Mouse (Mus musculus) ovary, adult 18-20 months (tissue): Measurements from ENCODE around the gene Zswim4.
A peak's percentile ranks its signal among the peaks of the same experiment; 100 is the strongest.
"Not testable (repeated sequence)": the region's sequence is repeated elsewhere in the genome, so short reads cannot be mapped to it uniquely, and the experiment has no call there.

ENCODE experiments used
- DNase-seq: peaks from one replicate; pipeline ENCODE4 v3.0.0; 2022; ENCODE audit warnings: low spot score, mixed read lengths

Gene Zswim4

GRCm38 (mm10) chr8:84236998-84237473, at the start of gene Zswim4:
Gene Zswim4, minus strand, starts transcription at chr8:84237055.
- DNase-seq = peak; percentile 98

GRCm38 (mm10) chr8:84285665-84286064, 48.8 kb upstream of the Zswim4 start:
- DNase-seq = not testable (repeated sequence)

- DNase-seq = no peak
These were observed 47.8 kb upstream of the Zswim4 start for GRCm38 (mm10) chr8:84284608-84285063.

GRCm38 (mm10) chr8:84280777-84281176, 43.9 kb upstream of the Zswim4 start:
- no peak for DNase-seq

GRCm38 (mm10) chr8:84276447-84276846, 39.6 kb upstream of the Zswim4 start:
- DNase-seq = no peak

GRCm38 (mm10) chr8:84273968-84274367, 37.1 kb upstream of the Zswim4 start:
- DNase-seq = no peak

GRCm38 (mm10) chr8:84272302-84272701, 35.4 kb upstream of the Zswim4 start:
- no peak for DNase-seq

- peak; percentile 100 for DNase-seq
These were observed 33.3 kb upstream of the Zswim4 start, which contains the start of gene Ccdc130 for GRCm38 (mm10) chr8:84269950-84270773. Gene Ccdc130, minus strand, starts transcription at chr8:84270380.

- DNase-seq = no peak
These were observed 24.2 kb upstream of the Zswim4 start for GRCm38 (mm10) chr8:84261098-84261497.

- DNase-seq = peak; percentile 79
These were observed 20.2 kb upstream of the Zswim4 start, which contains the start of gene Mri1 for GRCm38 (mm10) chr8:84256822-84257610. Gene Mri1, minus strand, starts transcription at chr8:84257326.

- no peak for DNase-seq
These were observed 19.6 kb upstream of the Zswim4 start for GRCm38 (mm10) chr8:84256458-84256821.

- no peak for DNase-seq
These were observed 19.0 kb upstream of the Zswim4 start for GRCm38 (mm10) chr8:84255858-84256257.

- peak; percentile 79 for DNase-seq
These were observed 12.7 kb upstream of the Zswim4 start, which contains the start of gene D8Ertd738e for GRCm38 (mm10) chr8:84249257-84250170. Gene D8Ertd738e, minus strand, starts transcription at chr8:84249719.

- DNase-seq = no peak
These were observed 5.0 kb upstream of the Zswim4 start for GRCm38 (mm10) chr8:84241821-84242220.

GRCm38 (mm10) chr8:84241167-84241566, 4.3 kb upstream of the Zswim4 start:
- DNase-seq = no peak

GRCm38 (mm10) chr8:84237542-84238229, 831 bp upstream of the Zswim4 start:
- DNase-seq = no peak

- DNase-seq = no peak
These were observed 351 bp downstream of the Zswim4 start for GRCm38 (mm10) chr8:84236410-84236997.

- DNase-seq = no peak
These were observed 977 bp downstream of the Zswim4 start for GRCm38 (mm10) chr8:84235746-84236409.

- DNase-seq = no peak
These were observed 3.8 kb downstream of the Zswim4 start for GRCm38 (mm10) chr8:84233055-84233454.

GRCm38 (mm10) chr8:84230735-84231134, 6.1 kb downstream of the Zswim4 start:
- DNase-seq = no peak
